Mouse (Mus musculus) myocyte (in vitro differentiated cells): ENCODE measurements around the gene Zscan4f. TPM values are rescaled to one million over a fixed set of nuclear protein-coding genes. Genes with fewer than 3 reads are reported as not detected.
"Not testable (repeated sequence)": the region's sequence is repeated elsewhere in the genome, so short reads cannot be mapped to it uniquely, and the experiment has no call there.

Experiments
- H3K27me3 ChIP-seq: one replicate; pipeline ENCODE4 v1.6.1; 2011; ENCODE audit not compliant: control insufficient read depth, insufficient read depth, insufficient read length
- H3K36me3 ChIP-seq: one replicate; pipeline ENCODE4 v1.6.1; 2011; ENCODE audit not compliant: control insufficient read depth, insufficient read depth
- H3K4me2 ChIP-seq: one replicate; pipeline ENCODE4 v1.6.1; 2011; ENCODE audit warnings: low read depth, control low read depth
- H3K4me3 ChIP-seq: one replicate; pipeline ENCODE4 v1.5.1; 2011; ENCODE audit warnings: mild to moderate bottlenecking, control low read depth, moderate library complexity
- H3K79me2 ChIP-seq: one replicate; pipeline ENCODE4 v1.6.1; 2011; ENCODE audit not compliant: control insufficient read depth, insufficient read depth
- H3ac ChIP-seq: one replicate; pipeline ENCODE4 v1.6.1; 2011; ENCODE audit not compliant: control insufficient read depth, insufficient read length
- polyA plus RNA-seq: library from polyadenylated mRNA; unstranded; fragments of >200 nt; fragmentation: generic; extraction: Trizol; gene quantifications from one replicate; pipeline ENCODE4 v1.2.1, GENCODE M21; 2012; ENCODE audit warnings: missing spikeins

Gene Zscan4f
- polyA plus RNA-seq, result not detected

- not testable (repeated sequence) for H3K27me3 ChIP-seq, H3K4me2 ChIP-seq, H3K36me3 ChIP-seq, H3K4me3 ChIP-seq, H3ac ChIP-seq, H3K79me2 ChIP-seq
Observed at GRCm38 (mm10) chr7:11397615-11398014, at the start of gene Zscan4f. Gene Zscan4f, plus strand, starts transcription at chr7:11397915.

GRCm38 (mm10) chr7:11384641-11385040 is 13.1 kb upstream of the Zscan4f start:
- H3K4me2 ChIP-seq, H3K27me3 ChIP-seq, H3K79me2 ChIP-seq, H3K4me3 ChIP-seq, H3ac ChIP-seq, H3K36me3 ChIP-seq: not testable (repeated sequence)

Other genes with a start within 250 kb of the Zscan4f start
- gene Zscan4d, start 231.8 kb upstream of the Zscan4f start, polyA plus RNA-seq, result not detected
- not detected for gene Zscan4e, start 87.2 kb upstream of the Zscan4f start, polyA plus RNA-seq
- not detected for gene Zscan4-ps2, start 116.4 kb downstream of the Zscan4f start, polyA plus RNA-seq
- 0.02 TPM for gene Zscan4-ps3, start 211.4 kb downstream of the Zscan4f start, polyA plus RNA-seq